Mouse (Mus musculus) gastrocnemius, adult 2 months (tissue): Measurements from ENCODE around the gene Adgrd1. TPM values are rescaled to one million over a fixed set of nuclear protein-coding genes. Genes with fewer than 3 reads are reported as not detected.

ENCODE experiments used
- DNase-seq: peaks from one replicate; pipeline ENCODE4 v3.0.0; 2022
- H3K27ac ChIP-seq: fragments of 200-600 bp; 2 replicates; pipeline ENCODE4 v1.8.1; 2022; ENCODE audit warnings: mild to moderate bottlenecking
- H3K4me3 ChIP-seq: fragments of 200-600 bp; 2 replicates; pipeline ENCODE4 v1.8.1; 2022; ENCODE audit warnings: mild to moderate bottlenecking, moderate library complexity
- CTCF ChIP-seq: fragments of 200-600 bp; IDR thresholded peaks from 2 replicates; pipeline ENCODE4 v1.8.1; 2022; ENCODE audit warnings: antibody characterized with exemption, mild to moderate bottlenecking, moderate library complexity
- intact Hi-C: fragments of 180-260 bp; cut with DNase I; formaldehyde crosslinking; loops from one replicate; pipeline ENCODE4 v1.15.1; 2025
- total RNA-seq, 2 experiments: library from RNA; stranded (reverse); gene quantifications; 2 replicates each; pipeline ENCODE4 v1.2.3; 2021

Gene Adgrd1
- total RNA-seq, 2 experiments from 2014 or later: 5.6 to 6.0 TPM

- Histone ChIP-seq H3K27ac (no peak overlapping the region), H3K4me3 (no peak overlapping the region)
- TF ChIP-seq CTCF: no peak
- DNase-seq: no peak
- intact Hi-C loops: no loop called here
Observed at GRCm38 (mm10) chr5:129196501-129196900, 100.0 kb downstream of the Adgrd1 start.

- intact Hi-C loops: no loop called here
- H3K4me3 ChIP-seq: no peak overlapping the region
- H3K27ac ChIP-seq: no peak overlapping the region
- TF ChIP-seq CTCF: no peak
- DNase-seq: no peak
Observed at GRCm38 (mm10) chr5:129196971-129197519, 100.5 kb downstream of the Adgrd1 start.

GRCm38 (mm10) chr5:129200132-129200531 lies 103.6 kb downstream of the Adgrd1 start:
- no peak for DNase-seq
- Histone ChIP-seq H3K4me3 (no peak overlapping the region), H3K27ac (no peak overlapping the region)
- TF ChIP-seq CTCF: no peak
- intact Hi-C loops: no loop called here

- Histone ChIP-seq H3K27ac (no peak overlapping the region), H3K4me3 (no peak overlapping the region)
- intact Hi-C loops: no loop called here
- no peak for TF ChIP-seq CTCF
- no peak for DNase-seq
Observed at GRCm38 (mm10) chr5:129208279-129208678, 111.7 kb downstream of the Adgrd1 start.

- DNase-seq: no peak
- TF ChIP-seq CTCF: no peak
- Histone ChIP-seq H3K4me3 (no peak overlapping the region), H3K27ac (no peak overlapping the region)
- intact Hi-C loops: no loop called here
Observed at GRCm38 (mm10) chr5:129208845-129209244, 112.3 kb downstream of the Adgrd1 start.

- intact Hi-C loops: no loop called here
- no peak for DNase-seq
- no peak overlapping the region for H3K27ac ChIP-seq
- no peak overlapping the region for H3K4me3 ChIP-seq
- no peak for TF ChIP-seq CTCF
Observed at GRCm38 (mm10) chr5:129211385-129212031, 115.0 kb downstream of the Adgrd1 start.

- intact Hi-C loops: no loop called here
- H3K27ac ChIP-seq: no peak overlapping the region
- no peak overlapping the region for H3K4me3 ChIP-seq
- no peak for DNase-seq
- no peak for TF ChIP-seq CTCF
Observed at GRCm38 (mm10) chr5:129214023-129214422, 117.5 kb downstream of the Adgrd1 start.

- intact Hi-C loops: no loop called here
- no peak overlapping the region for H3K4me3 ChIP-seq
- no peak overlapping the region for H3K27ac ChIP-seq
- DNase-seq: no peak
- no peak for TF ChIP-seq CTCF
Observed at GRCm38 (mm10) chr5:129216001-129216400, 119.5 kb downstream of the Adgrd1 start.

- Histone ChIP-seq H3K4me3 (peak overlapping the region; percentile 54), H3K27ac (no peak overlapping the region)
- no peak for DNase-seq
- TF ChIP-seq CTCF: no peak
- intact Hi-C loops: no loop called here
Observed at GRCm38 (mm10) chr5:129217481-129218221, 121.1 kb downstream of the Adgrd1 start.

GRCm38 (mm10) chr5:129218222-129218505 lies 121.6 kb downstream of the Adgrd1 start:
- intact Hi-C loops: no loop called here
- no peak for DNase-seq
- H3K27ac ChIP-seq: no peak overlapping the region
- H3K4me3 ChIP-seq: peak overlapping the region; percentile 54
- no peak for TF ChIP-seq CTCF

- TF ChIP-seq CTCF: no peak
- intact Hi-C loops: no loop called here
- Histone ChIP-seq H3K27ac (no peak overlapping the region), H3K4me3 (no peak overlapping the region)
- DNase-seq: no peak
Observed at GRCm38 (mm10) chr5:129218537-129218981, 122.0 kb downstream of the Adgrd1 start.

- no peak overlapping the region for H3K4me3 ChIP-seq
- intact Hi-C loops: no loop called here
- H3K27ac ChIP-seq: no peak overlapping the region
- no peak for DNase-seq
- TF ChIP-seq CTCF: 0 out of 2 replicates have a peak, but pooled peaks have one; percentile 2
Observed at GRCm38 (mm10) chr5:129219178-129219760, 122.7 kb downstream of the Adgrd1 start.

- Histone ChIP-seq H3K27ac (no peak overlapping the region), H3K4me3 (no peak overlapping the region)
- no peak for DNase-seq
- TF ChIP-seq CTCF: no peak
- intact Hi-C loops: no loop called here
Observed at GRCm38 (mm10) chr5:129225810-129226450, 129.4 kb downstream of the Adgrd1 start.
